Mouse (Mus musculus): ENCODE measurements around the gene Clstn3.
"Not testable (repeated sequence)": the region's sequence is repeated elsewhere in the genome, so short reads cannot be mapped to it uniquely, and the experiment has no call there.

Gene Clstn3

GRCm38 (mm10) chr6:124478874-124479572 is 14.4 kb upstream of the Clstn3 start:
- in situ Hi-C loops (cut with MboI) = no loop called here

GRCm38 (mm10) chr6:124477922-124478651 is 13.5 kb upstream of the Clstn3 start:
- in situ Hi-C loops (cut with MboI) = no loop called here

- in situ Hi-C loops (cut with MboI) = no loop called here
Measured at GRCm38 (mm10) chr6:124477221-124477655, 12.6 kb upstream of the Clstn3 start.

GRCm38 (mm10) chr6:124476796-124477195 is 12.2 kb upstream of the Clstn3 start:
- in situ Hi-C loops (cut with MboI) = no loop called here

- in situ Hi-C loops (cut with MboI) = no loop called here
Measured at GRCm38 (mm10) chr6:124476216-124476615, 11.6 kb upstream of the Clstn3 start.

DNA sequence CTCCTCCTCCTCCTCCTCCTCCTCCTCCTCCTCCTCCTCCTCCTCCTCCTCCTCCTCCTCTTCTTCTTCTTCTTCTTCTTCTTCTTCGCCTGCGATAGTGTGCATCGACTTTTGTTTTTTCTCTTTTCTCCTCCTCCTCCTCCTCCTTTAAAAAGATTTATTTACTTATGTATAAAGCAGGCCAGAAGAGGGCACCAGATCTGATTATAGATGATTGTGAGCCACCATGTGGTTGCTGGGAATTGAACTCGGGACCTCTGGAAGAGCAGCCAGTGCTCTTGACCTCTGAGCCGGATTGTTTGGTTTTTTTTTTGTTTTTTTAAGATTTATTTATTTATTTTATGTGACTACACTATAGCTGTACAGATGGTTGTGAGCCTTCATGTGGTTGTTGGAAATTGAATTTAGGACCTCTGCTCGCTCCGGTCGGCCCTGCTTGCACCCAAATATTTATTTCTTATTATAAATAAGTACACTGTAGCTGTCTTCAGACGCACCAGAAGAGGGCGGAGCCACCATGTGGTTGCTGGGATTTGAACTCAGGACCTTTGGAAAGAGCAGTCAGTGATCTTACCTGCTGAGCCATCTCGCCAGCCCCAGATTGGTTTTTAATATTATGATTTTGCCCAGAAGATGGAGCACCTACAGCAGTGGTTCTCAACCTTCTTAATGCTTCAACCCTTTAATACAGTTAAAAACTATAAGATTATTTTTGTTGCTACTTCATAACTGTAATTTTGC is 10.9 kb upstream of the Clstn3 start:
- in situ Hi-C loops (cut with MboI) = not testable (repeated sequence)

DNA sequence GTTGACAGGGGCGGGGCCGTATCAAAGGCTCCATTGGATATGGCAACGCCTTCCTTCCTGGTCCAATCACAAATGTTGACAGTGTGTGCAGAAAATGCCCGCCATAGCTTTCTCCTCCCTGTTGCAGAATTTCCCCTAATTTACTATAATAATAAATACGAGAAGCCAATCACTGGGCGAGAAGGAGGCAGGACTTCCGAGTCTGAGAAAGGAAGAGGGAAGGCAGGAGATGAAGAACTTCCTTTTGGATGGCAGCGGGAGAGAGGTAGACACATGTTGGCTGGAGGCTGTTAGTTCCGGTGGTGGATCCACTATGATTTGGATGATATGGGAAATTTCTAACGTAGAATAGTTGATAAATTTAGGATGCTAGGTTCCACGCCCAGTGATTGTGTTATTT is 10.0 kb upstream of the Clstn3 start:
- in situ Hi-C loops (cut with MboI) = no loop called here

- in situ Hi-C loops (cut with MboI) = no loop called here
Measured at GRCm38 (mm10) chr6:124472801-124473200, 8.2 kb upstream of the Clstn3 start.

DNA sequence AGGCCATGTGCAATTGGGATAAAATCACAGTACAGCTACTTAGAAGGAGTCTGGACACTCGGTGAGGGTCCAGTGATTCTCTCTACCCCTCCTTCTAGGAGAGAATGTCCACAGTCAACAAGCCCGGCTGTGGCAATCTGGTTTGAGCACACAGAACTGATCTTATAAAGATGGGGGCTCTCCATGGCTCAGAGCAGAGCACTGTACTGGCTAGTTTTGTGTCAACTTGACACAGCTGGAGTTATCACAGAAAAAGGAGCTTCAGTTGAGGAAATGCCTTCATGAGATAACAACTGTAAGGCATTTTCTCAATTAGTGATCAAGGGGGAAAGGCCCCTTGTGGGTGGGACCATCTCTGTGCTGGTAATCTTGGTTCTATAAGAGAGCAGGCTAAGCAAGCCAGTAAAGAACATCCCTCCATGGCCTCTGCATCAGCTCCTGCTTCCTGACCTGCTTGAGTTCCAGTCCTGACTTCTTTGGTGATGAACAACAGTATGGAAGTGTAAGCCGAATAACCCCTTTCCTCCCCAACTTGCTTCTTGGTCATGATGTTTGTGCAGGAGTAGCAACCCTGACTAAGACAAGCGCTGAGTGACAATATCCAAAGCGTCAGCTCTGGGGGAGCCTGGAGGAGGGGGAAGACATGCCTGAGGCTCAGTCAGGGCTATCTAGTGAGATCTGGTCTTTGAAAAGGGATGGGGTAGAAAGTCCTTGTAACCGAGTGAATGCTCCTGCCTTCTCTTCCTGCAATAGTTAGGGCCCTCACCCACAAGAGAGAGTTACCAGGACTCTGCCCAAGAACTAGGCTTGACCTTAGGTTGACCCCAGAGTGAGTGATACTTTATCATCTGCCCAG is 7.4 kb upstream of the Clstn3 start:
- in situ Hi-C loops (cut with MboI) = not testable (repeated sequence)

DNA sequence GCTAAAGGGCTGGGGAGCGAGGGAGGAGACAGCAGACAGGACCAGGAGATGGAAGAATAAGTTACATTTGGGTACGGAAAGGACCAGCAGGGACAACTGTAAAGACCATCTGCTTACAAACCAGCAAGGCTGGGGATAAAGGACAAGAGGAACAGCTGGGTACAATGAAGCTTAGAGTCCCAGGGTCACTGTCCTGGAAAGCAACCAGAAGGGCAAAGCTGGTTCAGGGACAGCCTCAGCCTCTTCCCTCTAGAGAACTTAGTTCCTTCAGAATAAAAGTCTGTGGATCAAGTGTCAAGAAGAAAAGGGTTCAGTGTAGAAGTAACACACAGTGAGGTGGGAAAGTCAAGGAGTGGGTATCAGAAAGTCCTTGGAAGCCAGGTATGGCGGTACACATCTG is 6.5 kb upstream of the Clstn3 start:
- in situ Hi-C loops (cut with MboI) = no loop called here

DNA sequence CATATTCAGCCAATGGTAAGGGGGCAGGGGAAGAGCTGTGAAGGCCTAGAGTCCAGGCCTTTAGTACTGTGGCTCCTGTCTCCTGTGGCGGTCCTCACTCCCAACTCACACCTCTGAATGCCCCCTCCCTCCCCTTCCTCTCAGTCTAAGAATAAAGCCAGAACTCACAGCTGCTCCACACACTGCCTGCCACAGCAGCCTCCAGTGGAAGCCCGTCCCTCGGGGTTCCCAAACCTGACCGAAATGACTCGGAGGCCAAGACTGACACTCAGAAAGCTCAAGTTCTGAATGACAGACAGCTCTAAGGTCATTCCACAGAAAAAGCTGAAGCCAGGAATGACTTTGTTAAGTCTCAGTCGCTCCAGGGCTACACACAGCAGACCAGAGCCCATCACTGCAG is 1.1 kb upstream of the Clstn3 start:
- in situ Hi-C loops (cut with MboI) = no loop called here

GRCm38 (mm10) chr6:124465299-124465698 is 705 bp upstream of the Clstn3 start:
- in situ Hi-C loops (cut with MboI) = no loop called here

DNA sequence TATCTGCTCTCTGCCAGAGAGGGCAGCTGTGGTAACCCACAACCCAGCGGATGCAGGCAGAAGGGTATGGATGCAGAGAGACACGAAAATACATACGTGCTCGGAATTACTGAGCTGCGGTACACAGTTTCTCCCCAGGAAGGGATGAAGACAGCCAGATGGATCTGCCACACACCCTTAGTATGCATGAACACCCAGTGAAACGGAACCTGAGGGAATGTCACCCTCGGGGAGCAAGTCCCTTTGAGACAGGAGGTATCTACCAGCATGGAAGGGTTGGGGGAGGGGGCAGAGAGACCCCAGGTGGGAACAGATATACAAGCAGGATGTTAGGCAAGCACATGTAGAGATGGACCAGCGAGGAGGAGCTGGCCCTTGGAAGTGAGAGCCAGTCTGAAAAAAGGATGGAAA is 708 bp downstream of the Clstn3 start:
- in situ Hi-C loops (cut with MboI) = no loop called here

GRCm38 (mm10) chr6:124459388-124459787 is 5.2 kb downstream of the Clstn3 start:
- in situ Hi-C loops (cut with MboI) = no loop called here

GRCm38 (mm10) chr6:124458505-124458904 is 6.1 kb downstream of the Clstn3 start:
- in situ Hi-C loops (cut with MboI) = no loop called here

DNA sequence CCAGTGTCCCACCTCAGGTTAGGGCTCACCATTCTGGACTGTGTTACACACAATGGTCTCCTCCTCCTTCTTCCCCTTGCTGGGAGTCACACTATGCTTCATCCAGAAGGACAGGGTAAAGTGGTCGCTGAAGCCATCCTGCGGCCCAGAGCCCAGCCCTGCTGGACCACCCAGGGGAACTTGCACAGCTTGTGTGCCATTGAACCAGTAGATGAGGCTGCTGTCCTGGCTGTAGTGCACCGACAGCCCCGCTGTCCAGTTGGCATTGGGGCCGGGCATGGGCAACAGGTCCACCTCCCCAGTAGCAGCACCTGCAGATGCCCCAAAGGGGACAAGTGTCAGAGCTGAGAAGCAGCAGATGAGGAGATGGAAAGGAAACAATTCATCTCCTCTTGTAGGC is 6.8 kb downstream of the Clstn3 start:
- in situ Hi-C loops (cut with MboI) = no loop called here

DNA sequence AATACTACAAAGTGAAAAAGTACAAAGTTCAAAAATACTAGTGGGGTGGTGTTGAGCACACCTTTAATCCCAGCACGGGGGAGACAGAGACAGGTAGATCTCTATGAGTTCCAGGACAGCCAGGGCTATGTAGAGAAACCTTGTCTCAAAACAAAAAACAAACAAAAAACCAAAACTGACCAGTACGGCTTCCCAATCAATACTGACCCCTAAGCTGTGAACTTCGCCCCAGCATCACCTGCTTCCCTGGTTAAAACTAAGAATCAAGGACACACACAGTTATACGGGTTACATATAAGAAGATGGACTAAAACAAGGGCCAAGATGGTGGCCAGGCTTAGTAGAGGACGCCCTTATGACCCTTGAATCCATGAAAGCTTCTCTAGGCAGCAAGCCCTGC is 8.4 kb downstream of the Clstn3 start:
- in situ Hi-C loops (cut with MboI) = no loop called here

GRCm38 (mm10) chr6:124453756-124454155 is 10.8 kb downstream of the Clstn3 start:
- in situ Hi-C loops (cut with MboI) = no loop called here

- in situ Hi-C loops (cut with MboI) = no loop called here
Measured at GRCm38 (mm10) chr6:124451995-124452394, 12.6 kb downstream of the Clstn3 start.

DNA sequence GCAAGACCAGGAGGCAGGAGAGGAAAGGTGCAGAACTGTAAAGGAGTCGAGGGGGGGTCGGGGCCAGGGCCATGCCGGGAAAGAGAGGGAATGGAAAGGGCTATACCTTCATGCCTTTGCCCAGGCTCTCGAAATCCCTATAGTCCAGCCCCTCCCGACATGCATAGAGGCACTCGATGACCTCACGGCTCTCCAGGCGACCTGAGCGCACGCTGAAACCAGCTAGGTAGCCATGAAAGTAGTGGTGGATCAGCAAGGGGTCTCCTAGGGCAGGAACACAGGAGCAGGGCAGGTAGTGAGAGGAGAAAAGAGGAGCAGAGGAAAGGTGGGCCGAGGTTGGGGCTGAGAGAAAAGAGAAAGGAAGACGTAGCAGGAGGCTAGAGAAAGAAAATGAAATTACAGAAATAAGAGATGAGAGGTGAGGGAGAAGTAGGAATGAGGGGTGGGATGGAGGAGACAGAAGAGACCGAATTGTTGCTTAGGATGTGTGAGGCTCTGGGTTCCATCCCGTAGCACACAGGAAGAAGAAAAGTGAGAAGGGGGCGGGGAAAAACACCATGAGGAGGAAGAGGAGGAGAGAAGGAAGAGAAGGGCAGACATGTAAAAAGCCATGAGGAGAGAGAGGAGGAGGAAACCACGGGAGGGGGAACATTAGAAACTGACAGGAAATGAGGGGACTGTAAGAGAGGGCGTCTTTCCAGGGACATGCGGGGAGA is 14.8 kb downstream of the Clstn3 start:
- in situ Hi-C loops (cut with MboI) = no loop called here
